Mouse (Mus musculus): ENCODE results near the gene Gpd1.

Gene Gpd1

GRCm38 (mm10) chr15:99701999-99702900 is 15.1 kb upstream of the Gpd1 start, which contains the start of gene Smarcd1:
Smarcd1 (plus strand) TSS chr15:99702129.
- peak; percentile 99 for DNase-seq

DNA sequence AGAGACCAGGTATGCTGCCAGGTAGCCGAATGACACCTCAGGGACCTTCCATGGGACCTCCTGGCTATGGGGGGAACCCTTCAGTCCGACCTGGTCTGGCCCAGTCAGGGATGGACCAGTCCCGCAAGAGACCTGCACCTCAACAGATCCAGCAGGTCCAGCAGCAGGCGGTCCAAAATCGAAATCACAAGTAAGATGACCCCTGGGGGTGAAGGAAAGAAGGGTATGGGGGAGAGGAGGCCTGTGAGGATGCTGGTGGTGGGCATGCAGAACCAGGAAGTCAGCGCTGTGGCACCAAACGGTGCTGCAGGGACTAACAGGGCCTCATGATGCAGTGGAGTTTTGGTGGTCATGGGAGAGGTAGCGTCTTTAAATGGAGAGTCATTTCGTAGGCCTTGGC is 14.2 kb upstream of the Gpd1 start:
- peak; percentile 94 for DNase-seq

GRCm38 (mm10) chr15:99703676-99704040 is 13.7 kb upstream of the Gpd1 start:
- DNase-seq: no peak

DNA sequence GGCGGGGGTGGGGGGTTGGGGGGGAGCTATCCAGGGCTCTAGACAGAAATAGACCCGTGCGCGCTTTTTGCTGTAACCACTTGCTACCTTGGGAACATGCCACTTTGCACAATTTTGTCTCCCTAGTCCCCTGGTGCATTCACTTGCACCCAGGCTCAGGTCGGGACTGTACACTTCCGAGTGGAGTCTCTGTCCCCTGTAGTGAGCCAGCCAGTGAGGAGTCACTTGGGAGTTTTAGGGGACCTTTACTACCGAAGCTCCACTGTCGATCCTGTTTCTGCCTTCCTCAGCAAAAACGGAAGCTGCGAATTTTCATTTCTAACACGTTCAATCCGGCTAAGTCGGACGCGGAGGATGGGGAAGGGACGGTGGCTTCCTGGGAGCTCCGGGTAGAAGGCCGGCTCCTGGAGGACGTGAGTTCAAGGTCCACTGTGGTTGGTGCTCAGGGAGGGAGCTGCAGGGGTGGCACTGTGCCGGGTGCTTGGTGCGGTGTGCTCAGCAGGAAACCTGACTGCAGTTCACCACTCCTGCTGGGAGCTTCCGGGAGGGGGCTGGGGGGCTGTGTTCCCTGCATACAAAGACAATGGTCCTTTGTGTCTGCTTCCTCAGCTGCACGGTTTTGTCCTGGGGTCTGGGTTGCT is 13.2 kb upstream of the Gpd1 start:
- peak; percentile 93 for DNase-seq

DNA sequence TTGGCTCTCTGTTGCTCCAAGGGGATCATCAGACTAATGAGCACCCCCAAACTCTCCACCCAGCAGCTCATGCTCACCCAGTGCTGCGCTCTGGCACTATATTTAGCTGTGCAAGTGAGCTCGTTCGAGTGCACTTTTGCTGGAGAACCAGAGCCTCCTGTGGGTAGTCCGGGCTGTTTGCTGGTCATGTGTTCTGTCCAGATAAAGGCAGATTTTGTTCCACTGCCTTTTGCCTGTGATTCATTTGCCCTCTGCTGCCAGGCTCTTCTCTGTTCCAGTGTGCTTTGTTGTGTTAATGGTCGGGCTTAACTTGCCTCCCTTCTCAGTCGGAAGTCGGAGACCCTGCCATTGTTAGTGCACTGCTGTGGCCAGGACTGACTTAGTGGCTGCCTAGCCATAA is 12.4 kb upstream of the Gpd1 start:
- DNase-seq: peak; percentile 97

DNA sequence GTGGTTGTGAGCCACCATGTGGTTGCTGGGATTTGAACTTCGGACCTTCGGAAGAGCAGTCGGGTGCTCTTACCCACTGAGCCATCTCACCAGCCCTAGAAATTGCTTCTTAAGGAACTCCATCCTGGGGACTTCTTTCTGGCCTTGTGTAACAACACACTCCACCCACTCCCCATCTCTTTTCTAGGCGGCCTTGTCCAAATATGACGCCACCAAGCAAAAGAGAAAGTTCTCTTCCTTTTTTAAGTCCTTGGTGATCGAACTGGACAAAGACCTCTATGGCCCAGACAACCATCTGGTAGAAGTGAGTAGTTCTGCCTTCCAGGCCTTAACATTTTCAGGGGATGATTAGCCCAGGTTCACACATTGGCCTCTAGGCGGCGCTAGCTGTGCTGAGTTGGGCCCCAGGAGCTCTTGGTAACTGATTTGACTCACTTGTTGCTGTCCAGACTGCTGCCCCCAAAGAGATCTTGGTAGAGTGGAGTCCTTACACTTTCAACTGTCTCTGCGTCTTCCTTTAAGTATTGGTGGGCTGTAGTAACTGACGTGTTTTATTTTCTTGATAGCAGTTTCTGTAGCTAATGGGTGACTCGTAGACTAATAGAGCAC is 11.8 kb upstream of the Gpd1 start, which contains the start of gene Gm17349:
Gm17349 (minus strand) TSS at position 51 of the 609 bp plus-strand sequence.
- peak; percentile 95 for DNase-seq

GRCm38 (mm10) chr15:99708176-99708575 is 9.1 kb upstream of the Gpd1 start:
- no peak for DNase-seq

DNA sequence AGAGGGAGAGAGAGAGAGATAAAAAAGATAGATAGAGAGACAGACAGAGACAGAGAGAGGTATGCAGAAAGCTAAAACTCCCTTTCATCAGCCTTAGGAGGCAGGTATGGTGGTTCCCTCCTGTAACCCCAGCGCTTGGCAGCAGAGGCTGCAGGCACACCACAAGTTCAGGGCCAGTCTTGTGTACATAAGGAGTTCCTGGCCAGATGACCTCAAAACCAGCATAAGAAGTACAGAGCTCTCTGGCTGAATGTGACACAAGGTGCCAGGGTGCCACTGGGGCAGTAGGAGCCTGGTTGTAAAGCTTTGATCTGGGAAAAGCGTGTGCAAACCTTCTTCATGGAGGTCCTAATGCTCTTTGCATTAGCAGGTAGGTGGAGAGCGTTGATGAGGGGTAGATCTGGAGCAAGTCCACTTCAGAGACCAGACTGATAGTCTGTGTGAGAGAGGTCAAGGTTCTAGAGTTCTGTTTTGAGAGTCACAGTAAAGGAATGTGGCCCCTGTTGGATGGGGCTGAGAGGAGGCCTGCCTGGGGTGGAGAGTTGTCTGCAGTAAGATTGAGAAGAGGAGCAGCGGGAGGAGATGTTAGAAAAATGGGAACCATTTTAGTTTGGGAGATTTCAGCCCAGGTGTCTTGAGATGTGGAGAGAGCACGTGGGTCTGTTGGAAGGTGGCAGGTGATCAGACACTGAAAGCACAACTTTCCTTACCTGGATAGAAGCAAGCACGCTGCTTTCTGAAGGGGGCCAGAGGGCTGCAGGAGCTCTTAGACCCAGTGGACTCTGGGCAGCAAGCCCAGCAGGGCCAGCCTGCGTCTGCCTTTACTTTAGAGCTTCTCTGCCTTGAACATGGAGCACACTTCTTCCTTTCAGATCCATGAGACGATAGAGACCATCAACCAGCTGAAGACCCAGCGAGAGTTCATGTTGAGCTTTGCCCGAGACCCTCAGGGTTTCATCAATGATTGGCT is 6.8 kb upstream of the Gpd1 start:
- no peak for DNase-seq

DNA sequence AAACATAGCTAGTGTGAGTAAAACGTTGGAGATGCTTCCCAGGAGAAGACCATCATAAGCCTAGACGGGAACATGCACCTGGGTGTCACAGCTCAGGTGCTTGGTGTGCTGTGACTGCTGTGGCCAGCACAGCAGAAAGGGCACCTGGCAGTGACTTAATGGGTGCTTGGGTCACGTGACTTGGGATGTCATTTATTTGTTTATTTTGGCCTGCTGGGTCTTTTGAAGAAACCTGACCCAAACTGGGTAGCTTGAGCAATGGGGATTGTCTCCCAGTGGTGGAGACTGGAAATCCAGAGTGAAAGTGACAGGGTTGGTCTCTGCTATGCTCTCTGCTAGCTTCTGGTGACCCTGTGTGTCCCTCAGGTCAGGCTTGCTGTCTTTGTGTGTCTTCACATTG is 5.8 kb upstream of the Gpd1 start:
- no peak for DNase-seq

- DNase-seq: peak; percentile 90
Observed at GRCm38 (mm10) chr15:99712666-99713559, 4.4 kb upstream of the Gpd1 start.

DNA sequence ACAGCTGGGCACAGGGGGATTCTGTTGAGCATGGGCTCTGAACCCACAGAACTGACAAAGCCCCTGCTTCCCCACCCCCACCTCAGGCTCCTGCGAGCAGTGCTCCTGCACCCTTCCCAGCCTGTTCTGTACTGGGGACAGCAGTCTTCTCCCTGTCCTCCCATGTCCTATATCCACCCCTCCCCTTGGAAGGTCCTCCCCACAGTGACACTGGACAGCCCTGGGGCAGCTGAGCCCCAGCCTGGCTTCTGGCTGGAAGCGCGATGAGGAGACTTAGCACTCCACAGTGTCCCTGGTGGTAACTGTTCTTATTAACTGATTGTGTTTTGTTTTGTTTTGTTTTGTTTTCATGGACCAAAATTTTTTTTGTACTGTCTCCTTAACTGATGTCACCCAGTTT is 3.7 kb upstream of the Gpd1 start:
- peak; percentile 88 for DNase-seq

DNA sequence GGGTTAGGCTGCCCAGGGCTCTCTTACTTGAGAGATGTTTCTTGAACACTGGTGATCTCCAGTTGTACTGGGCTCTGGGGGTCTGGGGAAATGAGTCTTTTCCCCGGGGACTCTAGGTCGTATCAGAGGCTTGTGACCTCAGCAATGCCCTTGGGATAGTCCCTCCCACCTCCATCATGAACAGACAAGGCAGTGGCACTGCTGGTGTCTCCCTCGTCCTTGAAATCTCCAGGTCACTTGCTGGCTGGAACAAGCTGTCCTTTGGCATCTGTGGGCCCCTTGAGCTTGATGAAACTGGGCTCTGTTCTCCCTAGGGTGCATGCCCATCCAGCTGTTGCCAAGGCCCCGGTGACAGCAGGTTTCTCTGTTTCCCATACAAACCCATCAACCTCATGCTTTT is 3.1 kb upstream of the Gpd1 start:
- peak; percentile 95 for DNase-seq

- peak; percentile 97 for DNase-seq
Observed at GRCm38 (mm10) chr15:99714858-99715257, 2.5 kb upstream of the Gpd1 start.

- DNase-seq: peak; percentile 93
Observed at GRCm38 (mm10) chr15:99715361-99715865, 1.9 kb upstream of the Gpd1 start.

DNA sequence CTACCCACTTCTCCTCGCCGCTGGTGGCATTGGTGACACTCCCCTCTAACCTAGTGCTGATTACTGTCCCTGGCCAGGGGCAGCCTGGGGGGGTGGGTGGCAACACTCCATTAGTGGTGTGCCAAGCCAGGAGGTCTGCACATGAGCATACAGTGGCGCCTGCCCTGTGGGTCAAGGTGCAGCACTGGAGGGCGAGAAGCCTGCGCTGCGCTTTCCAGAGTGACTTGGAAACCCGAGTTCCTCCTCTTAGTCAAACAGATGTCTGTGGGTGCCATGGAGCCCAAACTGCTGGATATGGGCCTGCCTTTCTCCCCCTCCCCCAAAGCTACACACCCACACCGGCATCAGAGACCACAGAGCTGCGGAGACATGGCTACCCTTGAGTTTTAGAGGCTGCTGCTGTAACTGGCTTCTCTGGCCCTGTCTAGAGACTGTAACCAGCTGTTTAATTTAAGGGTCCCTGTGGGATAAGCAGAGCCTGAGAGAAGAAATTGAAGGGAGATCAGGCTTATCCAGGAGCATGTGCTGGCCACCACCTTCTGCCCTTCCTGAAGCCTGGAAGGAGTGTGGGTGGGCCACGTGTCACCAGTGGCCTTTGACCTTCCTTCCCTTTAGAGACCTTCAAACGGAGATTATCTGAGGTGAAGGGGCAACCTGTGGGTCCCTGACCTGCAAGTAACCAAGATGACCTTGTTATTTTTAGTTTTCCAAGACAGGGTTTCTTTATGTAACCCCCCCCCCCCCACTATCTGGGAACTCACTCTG is 1.2 kb upstream of the Gpd1 start:
- DNase-seq: peak; percentile 91

- DNase-seq: peak; percentile 85
Observed at GRCm38 (mm10) chr15:99716814-99717213, 501 bp upstream of the Gpd1 start.

DNA sequence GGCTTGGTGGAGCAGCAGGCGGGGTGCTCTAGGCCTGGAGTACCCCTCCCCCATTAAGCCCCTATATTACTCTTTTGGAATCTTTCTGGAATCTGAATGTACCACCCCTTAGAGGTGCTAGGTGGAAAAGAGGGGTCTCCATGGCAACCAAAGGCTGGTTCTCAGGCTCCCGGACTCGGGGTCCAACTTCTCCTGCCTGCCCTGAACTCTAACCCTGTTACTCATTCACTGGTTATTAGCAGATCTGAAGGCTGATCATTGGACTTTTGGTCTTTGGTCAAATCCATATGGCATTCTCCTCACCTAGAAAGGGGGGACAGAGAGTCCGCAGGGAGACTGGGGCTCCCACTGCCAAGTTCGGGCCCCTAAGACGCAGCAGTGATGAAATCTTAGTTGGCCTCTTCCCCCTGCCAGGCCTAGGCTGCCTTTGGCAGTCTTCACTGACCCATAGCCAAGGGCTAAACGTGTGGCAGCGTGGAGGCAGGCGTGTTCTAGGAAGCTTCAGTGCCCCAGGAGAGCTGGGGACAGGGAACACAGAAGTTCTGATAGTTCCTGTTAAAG is 1.2 kb downstream of the Gpd1 start:
- DNase-seq: peak; percentile 90

DNA sequence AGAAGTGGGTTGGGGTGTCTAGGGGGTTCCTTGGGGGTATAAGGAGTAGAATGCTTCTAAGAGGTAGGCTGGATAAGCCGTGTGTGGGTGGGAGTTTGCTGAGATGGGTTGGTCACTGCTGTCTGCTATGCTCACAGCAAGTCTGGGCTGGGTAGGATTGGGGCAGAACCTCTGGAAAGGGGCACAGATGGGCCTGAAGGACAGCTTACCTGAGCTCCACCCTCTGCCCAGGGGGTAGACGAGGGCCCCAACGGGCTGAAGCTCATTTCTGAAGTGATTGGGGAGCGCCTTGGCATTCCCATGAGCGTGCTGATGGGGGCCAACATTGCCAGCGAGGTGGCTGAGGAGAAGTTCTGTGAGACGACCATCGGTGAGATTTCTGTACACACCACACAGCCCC is 2.5 kb downstream of the Gpd1 start:
- DNase-seq: no peak

DNA sequence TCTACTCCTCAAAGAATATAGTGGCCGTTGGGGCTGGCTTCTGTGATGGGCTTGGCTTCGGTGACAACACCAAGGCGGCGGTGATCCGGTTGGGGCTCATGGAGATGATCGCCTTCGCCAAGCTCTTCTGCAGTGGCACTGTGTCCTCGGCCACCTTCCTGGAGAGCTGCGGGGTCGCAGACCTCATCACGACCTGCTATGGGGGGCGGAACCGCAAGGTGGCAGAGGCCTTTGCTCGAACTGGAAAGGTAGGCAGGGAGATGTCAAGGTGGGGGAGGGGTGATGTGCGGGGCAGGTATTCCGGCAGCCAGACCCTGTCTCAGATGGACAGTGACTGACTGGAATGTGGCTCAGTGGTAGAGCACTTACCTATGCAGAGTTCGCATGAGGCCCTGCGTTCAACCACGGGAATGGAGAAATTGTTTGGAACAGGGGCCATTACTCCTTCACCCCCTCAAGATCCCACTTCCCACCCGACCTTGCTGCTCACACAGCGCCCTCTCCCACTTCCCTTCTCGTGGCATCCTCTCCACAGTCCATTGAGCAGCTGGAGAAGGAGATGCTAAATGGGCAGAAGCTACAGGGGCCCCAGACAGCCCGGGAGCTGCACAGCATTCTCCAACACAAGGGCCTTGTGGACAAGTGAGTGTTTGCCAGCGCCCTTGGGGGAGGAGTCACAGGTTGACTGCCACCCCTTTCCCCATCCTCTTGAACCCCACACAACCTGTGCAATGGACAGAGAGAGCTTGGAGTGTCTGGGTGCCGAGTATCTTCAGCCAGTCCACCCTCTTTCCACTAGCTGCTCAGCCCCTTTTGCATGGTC is 4.8 kb downstream of the Gpd1 start:
- DNase-seq: peak; percentile 93
